Mouse (Mus musculus) liver, embryonic 14.5 days (tissue): ENCODE measurements at regions not wholly inside any gene's neighbourhood (a gene's known extent, or its start where the extent isn't known, plus 50 kb on each side); places are given as distances from the start of the nearest gene placed in this dataset.

Source experiments
- ATAC-seq: fragments of 200-750 bp; cut with Nextera tagmentation; 2 replicates; pipeline ENCODE4 v1.8.0; 2017; ENCODE audit warnings: moderate number of reproducible peaks, mild to moderate bottlenecking, moderate library complexity; ENCODE audit not compliant: insufficient read depth
- DNase-seq, 3 experiments: peaks; one replicate each; pipeline ENCODE4 v3.0.0-alpha.2; 2012 to 2013; ENCODE audit warnings: low read depth in 3 of 3, low spot score in 3 of 3
- H3K27ac ChIP-seq: fragments of 300-500 bp; sonication (generic); 2 replicates; pipeline ENCODE4 v1.5.1; 2014; ENCODE audit warnings: moderate library complexity, mild to moderate bottlenecking, control low read depth, inconsistent platforms
- H3K27me3 ChIP-seq: fragments of 300-500 bp; sonication (generic); 2 replicates; pipeline ENCODE4 v1.6.1; 2014; ENCODE audit warnings: mild to moderate bottlenecking, low read length, moderate library complexity; ENCODE audit not compliant: control insufficient read depth, insufficient read depth
- H3K36me3 ChIP-seq: fragments of 300-500 bp; sonication (generic); replicated peaks from 2 replicates; pipeline ENCODE4 v1.6.1; 2014; ENCODE audit warnings: low read depth; ENCODE audit not compliant: control insufficient read depth, insufficient read depth
- H3K4me1 ChIP-seq, 2 experiments: fragments of 200-500 bp in 1 of 2; fragments of 300-500 bp in 1 of 2; sonication (generic) in 1 of 2; replicated peaks; 2 replicates each; pipeline ENCODE4 v1.6.1; 2012 to 2014; ENCODE audit warnings: antibody characterized with exemption in 1 of 2, inconsistent platforms in 1 of 2, low read length in 1 of 2; ENCODE audit not compliant: control insufficient read depth in 2 of 2, insufficient read depth in 2 of 2
- H3K4me2 ChIP-seq: fragments of 300-500 bp; sonication (generic); 2 replicates; pipeline ENCODE4 v1.6.1; 2014; ENCODE audit warnings: low read depth, mild to moderate bottlenecking, control low read depth, moderate library complexity
- H3K4me3 ChIP-seq, 2 experiments: fragments of 200-500 bp in 1 of 2; fragments of 300-500 bp in 1 of 2; sonication (generic) in 1 of 2; 2 replicates each; pipeline ENCODE4 v1.5.1; 2012 to 2014; ENCODE audit warnings: low read depth in 2 of 2, low read length in 2 of 2, mild to moderate bottlenecking in 2 of 2, control low read depth in 1 of 2, inconsistent platforms in 1 of 2, moderate library complexity in 1 of 2; ENCODE audit not compliant: insufficient read depth in 1 of 2
- H3K9ac ChIP-seq: fragments of 300-500 bp; sonication (generic); replicated peaks from 2 replicates; pipeline ENCODE4 v1.6.1; 2014; ENCODE audit warnings: mild to moderate bottlenecking, control low read depth, moderate library complexity
- H3K9me3 ChIP-seq: fragments of 300-500 bp; sonication (generic); 2 replicates; pipeline ENCODE4 v1.6.1; 2016; ENCODE audit warnings: low read length, mixed read lengths; ENCODE audit not compliant: control insufficient read depth
- CTCF ChIP-seq: IDR thresholded peaks from 2 replicates; pipeline ENCODE4 v1.5.1; 2016; ENCODE audit warnings: antibody characterized with exemption, low read depth, control low read depth
- EP300 ChIP-seq: IDR thresholded peaks from 2 replicates; pipeline ENCODE4 v1.6.1; 2016; ENCODE audit warnings: antibody characterized with exemption, low read depth
- WGBS: fragments of 180-500 bp; shearing (Covaris S2); extraction: QIAGEN DNeasy Blood & Tissue Kit; methylation state at CpG from one replicate; pipeline ENCODE4 v1.1.7; 2014; ENCODE audit not compliant: insufficient replicate concordance; 5-methylcytosine and 5-hydroxymethylcytosine counted together

- no peaks in the 10 kb centered on the region for H3K36me3 ChIP-seq
- WGBS, result 58% methylated on average over 6 of the region's 6 CpGs
- ATAC-seq, result no peak
Observed at GRCm38 (mm10) chr4:8961851-8962250, 723.0 kb upstream of the Car8 start.

GRCm38 (mm10) chr4:8957771-8958170 lies 718.9 kb upstream of the Car8 start:
- H3K9ac ChIP-seq, result no peak overlapping the region
- no peak overlapping the region for H3K27ac ChIP-seq
- no peaks in the 10 kb centered on the region for H3K27me3 ChIP-seq
- H3K4me1 ChIP-seq, result 0 out of 4 replicates have a peak, but pooled peaks cover 0 to 4% of the 10 kb centered on the region in 2 experiments
- no peak for ATAC-seq
- no peak overlapping the region for H3K4me3 ChIP-seq
- no peaks in the 10 kb centered on the region for H3K9me3 ChIP-seq
- no peaks in the 10 kb centered on the region for H3K36me3 ChIP-seq
- TF ChIP-seq CTCF (no peak), EP300 (no peak)
- 36% methylated on average over 6 of the region's 6 CpGs for WGBS
- no peak overlapping the region for H3K4me2 ChIP-seq
- DNase-seq, result no peak

More at GRCm38 (mm10) chr4:8961851-8962250, 723.0 kb upstream of the Car8 start:
- no peaks in the 10 kb centered on the region for H3K9me3 ChIP-seq
- no peaks in the 10 kb centered on the region for H3K27me3 ChIP-seq
- 0 out of 4 replicates have a peak, but pooled peaks cover 0 to under 1% of the 10 kb centered on the region in 2 experiments for H3K4me1 ChIP-seq
- DNase-seq, result no peak
- TF ChIP-seq EP300 (no peak), CTCF (no peak)
- H3K4me3 ChIP-seq, result no peak overlapping the region
- H3K9ac ChIP-seq, result no peak overlapping the region
- H3K4me2 ChIP-seq, result no peak overlapping the region
- H3K27ac ChIP-seq, result no peak overlapping the region

DNA sequence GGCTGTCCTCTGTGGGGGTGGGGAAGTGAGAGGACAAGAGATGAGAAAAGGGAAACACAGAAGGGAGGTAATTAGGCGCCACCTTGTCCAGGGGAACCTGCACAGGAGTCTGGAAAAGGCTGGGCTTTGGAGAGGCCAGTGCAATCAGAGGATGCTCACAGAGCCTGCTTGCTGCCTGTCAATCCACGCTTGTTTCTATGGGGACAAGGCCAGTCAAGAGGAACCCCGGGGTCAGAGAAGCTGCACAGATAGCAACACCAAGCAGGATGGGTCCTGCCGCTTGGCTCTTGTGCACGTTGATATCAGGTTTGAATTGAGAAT lies 718.1 kb upstream of the Car8 start:
- no peak for ATAC-seq
- Histone ChIP-seq H3K9me3 (no peaks in the 10 kb centered on the region), H3K27ac (no peak overlapping the region), H3K4me2 (no peak overlapping the region), H3K4me1 (peaks cover 0 to 4% of the 10 kb centered on the region in 2 experiments; a peak in 1 of 4 replicates), H3K36me3 (no peaks in the 10 kb centered on the region), H3K4me3 (no peak overlapping the region), H3K27me3 (no peaks in the 10 kb centered on the region), H3K9ac (no peak overlapping the region)
- DNase-seq, result no peak
- TF ChIP-seq EP300 (no peak), CTCF (no peak)
- 53% methylated on average over 5 of the region's 5 CpGs for whole genome bisulfite sequencing

DNA sequence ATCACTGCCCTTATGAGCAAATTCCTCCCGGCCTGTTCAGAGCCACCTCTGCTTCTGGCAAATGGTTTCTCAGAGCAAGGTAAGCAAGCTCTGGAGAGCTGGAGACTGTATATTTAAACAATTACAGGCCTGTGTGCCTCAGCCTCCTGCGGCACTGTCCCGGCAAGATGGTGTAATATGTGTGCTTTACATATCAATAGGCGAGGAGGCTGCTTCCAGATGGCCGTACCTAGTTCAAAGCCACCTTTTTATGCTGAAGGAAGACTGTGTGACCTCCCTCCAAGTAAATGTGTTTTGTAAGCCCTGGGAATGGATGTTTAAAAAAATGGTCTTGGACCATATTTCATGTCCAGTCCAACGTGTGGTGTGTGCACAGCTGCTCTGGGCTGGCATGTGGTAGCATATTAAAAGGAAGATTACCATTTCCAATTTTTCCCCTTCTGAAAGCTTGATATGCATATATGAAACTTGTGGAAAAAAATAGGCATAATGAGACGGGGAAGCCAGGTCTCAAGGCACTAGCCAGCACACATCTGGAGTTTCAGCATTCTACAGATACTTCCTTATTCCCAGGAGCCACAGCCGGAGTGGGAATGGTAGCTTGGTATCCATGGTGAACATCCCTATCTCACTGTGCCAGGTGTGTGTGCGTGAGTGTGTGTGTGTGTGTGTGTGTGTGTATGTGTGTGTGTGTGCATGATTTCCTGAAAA lies 717.6 kb upstream of the Car8 start:
- no peak overlapping the region for H3K4me3 ChIP-seq
- TF ChIP-seq EP300 (no peak), CTCF (no peak)
- no peaks in the 10 kb centered on the region for H3K9me3 ChIP-seq
- H3K27me3 ChIP-seq, result no peaks in the 10 kb centered on the region
- no peak overlapping the region for H3K4me2 ChIP-seq
- H3K4me1 ChIP-seq, result peaks cover 0 to 4% of the 10 kb centered on the region in 2 experiments; a peak in 1 of 4 replicates
- H3K36me3 ChIP-seq, result no peaks in the 10 kb centered on the region
- WGBS, result 57% methylated on average over 9 of the region's 9 CpGs
- no peak overlapping the region for H3K27ac ChIP-seq
- no peak for ATAC-seq
- H3K9ac ChIP-seq, result no peak overlapping the region
- no peak for DNase-seq

DNA sequence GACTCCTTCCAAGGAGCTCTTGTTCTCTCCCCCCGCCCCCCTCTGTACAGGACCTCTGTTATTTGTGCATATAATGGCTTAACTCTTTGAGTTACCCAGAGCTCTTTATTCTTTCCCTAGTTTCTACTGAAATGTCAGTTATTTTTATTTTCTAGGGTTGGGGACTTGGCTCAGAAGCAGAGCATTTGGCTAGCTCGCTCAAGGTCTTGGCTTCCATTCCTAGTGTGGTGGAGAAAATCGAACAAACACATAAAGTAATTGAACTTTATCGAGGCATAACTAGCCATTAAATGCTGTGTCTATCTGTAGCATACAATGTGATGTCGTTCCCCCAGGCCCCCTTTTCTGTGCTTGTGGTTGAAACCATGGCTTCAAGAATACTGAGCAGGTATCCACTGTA lies 716.5 kb upstream of the Car8 start:
- no peak overlapping the region for H3K9ac ChIP-seq
- ATAC-seq (no peak), DNase-seq (no peak)
- no peak for TF ChIP-seq CTCF
- TF ChIP-seq EP300, result no peak
- H3K27me3 ChIP-seq, result no peaks in the 10 kb centered on the region
- no peaks in the 10 kb centered on the region for H3K36me3 ChIP-seq
- 72% methylated on average over 5 of the region's 5 CpGs for WGBS
- H3K4me1 ChIP-seq, result peaks cover 0 to 4% of the 10 kb centered on the region in 2 experiments; a peak in 1 of 4 replicates
- H3K4me3 ChIP-seq, result no peak overlapping the region
- H3K4me2 ChIP-seq, result no peak overlapping the region
- H3K9me3 ChIP-seq, result no peaks in the 10 kb centered on the region
- H3K27ac ChIP-seq, result no peak overlapping the region
